Mouse (Mus musculus) limb, embryonic 14.5 days (tissue): ENCODE measurements around the gene Serpina1e. TPM values are rescaled to one million over a fixed set of nuclear protein-coding genes. Genes with fewer than 3 reads are reported as not detected.

Experiments
- ATAC-seq: fragments of 200-750 bp; cut with Nextera tagmentation; 2 replicates; pipeline ENCODE4 v1.8.0; 2017; ENCODE audit warnings: low read depth, moderate number of reproducible peaks, moderate TSS enrichment; ENCODE audit not compliant: low FRiP score
- DNase-seq: peaks from one replicate; pipeline ENCODE4 v3.0.0-alpha.2; 2015; ENCODE audit warnings: low spot score
- H3K27ac ChIP-seq: fragments of 300-500 bp; sonication (generic); replicated peaks from 2 replicates; pipeline ENCODE4 v1.5.1; 2014; ENCODE audit warnings: low read depth, mild to moderate bottlenecking, low read length, moderate library complexity, mixed read lengths
- H3K27me3 ChIP-seq: fragments of 300-500 bp; sonication (generic); 2 replicates; pipeline ENCODE4 v1.6.1; 2014; ENCODE audit warnings: low read length, mixed read lengths; ENCODE audit not compliant: control insufficient read depth, insufficient read depth
- H3K36me3 ChIP-seq: fragments of 300-500 bp; sonication (generic); 2 replicates; pipeline ENCODE4 v1.6.1; 2014; ENCODE audit warnings: mild to moderate bottlenecking, low read length, moderate library complexity, mixed read lengths; ENCODE audit not compliant: control insufficient read depth, insufficient read depth
- H3K4me1 ChIP-seq: fragments of 300-500 bp; sonication (generic); 2 replicates; pipeline ENCODE4 v1.6.1; 2014; ENCODE audit warnings: antibody characterized with exemption, low read length, mixed read lengths; ENCODE audit not compliant: control insufficient read depth, insufficient read depth
- H3K4me2 ChIP-seq: fragments of 300-500 bp; sonication (generic); replicated peaks from 2 replicates; pipeline ENCODE4 v1.6.1; 2014; ENCODE audit warnings: low read depth, mild to moderate bottlenecking, low read length, moderate library complexity; ENCODE audit not compliant: severe bottlenecking
- H3K4me3 ChIP-seq: fragments of 300-500 bp; sonication (generic); replicated peaks from 2 replicates; pipeline ENCODE4 v1.5.1; 2014; ENCODE audit warnings: low read length
- H3K9ac ChIP-seq: fragments of 300-500 bp; sonication (generic); 2 replicates; pipeline ENCODE4 v1.6.1; 2014; ENCODE audit warnings: mild to moderate bottlenecking, low read depth, low read length, moderate library complexity; ENCODE audit not compliant: severe bottlenecking
- H3K9me3 ChIP-seq: fragments of 300-500 bp; sonication (generic); 2 replicates; pipeline ENCODE4 v1.6.1; 2016; ENCODE audit warnings: low read length; ENCODE audit not compliant: control insufficient read depth
- POLR2A ChIP-seq: fragments of 200-500 bp; IDR thresholded peaks from 2 replicates; pipeline ENCODE4 v1.8.0; 2012; ENCODE audit warnings: inconsistent platforms, mild to moderate bottlenecking, moderate library complexity, borderline replicate concordance; ENCODE audit not compliant: insufficient read depth, insufficient read length; ENCODE audit errors: extremely low read depth
- WGBS: fragments of 180-500 bp; shearing (Covaris S2); extraction: QIAGEN DNeasy Blood & Tissue Kit; methylation state at CpG from one replicate; pipeline ENCODE4 v1.1.7; 2014; 5-methylcytosine and 5-hydroxymethylcytosine counted together
- polyA plus RNA-seq, 2 experiments: library from polyadenylated mRNA; depleted of rRNA in 1 of 2; stranded (reverse) in 1 of 2; unstranded in 1 of 2; fragments of >200 nt; fragmentation: Nextera tagmentation in 1 of 2; extraction: Ambion mirVana in 1 of 2; gene quantifications; 2 replicates each; pipeline versions ENCODE4 v1.2.1 to v1.2.3; 2012 to 2014

The Serpina1e gene
- polyA plus RNA-seq, 2 experiments = 0.19 to 0.36 TPM

DNA sequence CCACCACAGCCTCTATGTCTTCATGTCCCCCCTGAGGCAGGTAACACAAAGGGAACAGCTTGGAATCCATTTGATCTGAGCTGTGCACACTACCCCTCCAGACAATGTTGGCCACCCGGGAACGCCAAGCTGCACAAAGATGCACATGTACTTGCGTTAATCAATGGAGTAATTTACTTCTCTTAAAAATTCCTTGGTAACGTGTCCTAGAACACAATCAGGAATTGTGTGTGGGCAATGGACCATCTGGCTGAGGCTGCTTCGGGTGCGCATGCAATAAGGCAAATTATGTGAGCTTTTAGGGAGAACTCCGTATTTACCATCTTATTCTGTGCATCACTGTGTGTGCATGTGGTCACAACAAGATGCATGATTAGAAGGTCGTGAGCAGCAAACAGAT is 40.8 kb upstream of the Serpina1e start:
- Histone ChIP-seq H3K9me3 (no peaks in the 10 kb centered on the region), H3K4me2 (no peak overlapping the region), H3K9ac (no peak overlapping the region), H3K4me1 (no peaks in the 10 kb centered on the region), H3K36me3 (no peaks in the 10 kb centered on the region), H3K27ac (no peak overlapping the region), H3K4me3 (no peak overlapping the region), H3K27me3 (no peaks in the 10 kb centered on the region)
- DNase-seq (no peak), ATAC-seq (no peak)
- WGBS = 87% methylated on average over 8 of the region's 8 CpGs
- no peak for TF ChIP-seq POLR2A

DNA sequence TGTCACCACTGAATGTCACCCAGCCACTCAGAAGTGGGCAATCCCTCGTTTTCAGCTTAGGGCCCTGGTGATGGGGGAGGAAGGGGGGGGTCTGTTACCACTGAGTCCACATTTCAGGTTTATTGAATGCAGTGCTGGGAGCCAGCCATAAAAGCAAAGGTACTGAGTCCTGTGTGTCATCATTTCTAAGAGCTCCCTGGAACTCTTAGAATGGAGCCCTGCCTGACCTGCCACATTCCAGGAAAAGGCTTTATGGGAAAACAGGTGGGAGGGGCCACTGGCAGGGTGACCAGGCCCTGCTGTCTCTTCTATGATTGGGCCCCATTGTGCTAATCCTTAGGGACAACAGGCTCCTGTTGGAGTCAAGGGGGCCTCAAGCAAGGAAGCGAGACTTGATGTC is 37.7 kb upstream of the Serpina1e start:
- no peak overlapping the region for H3K4me2 ChIP-seq
- H3K27ac ChIP-seq = no peak overlapping the region
- no peak for TF ChIP-seq POLR2A
- H3K9ac ChIP-seq = no peak overlapping the region
- whole genome bisulfite sequencing = 67% methylated on average over 2 of the region's 2 CpGs
- DNase-seq (no peak), ATAC-seq (no peak)
- no peaks in the 10 kb centered on the region for H3K4me1 ChIP-seq
- no peak overlapping the region for H3K4me3 ChIP-seq
- no peaks in the 10 kb centered on the region for H3K9me3 ChIP-seq
- no peaks in the 10 kb centered on the region for H3K36me3 ChIP-seq
- no peaks in the 10 kb centered on the region for H3K27me3 ChIP-seq

GRCm38 (mm10) chr12:103995292-103996072 is 36.7 kb upstream of the Serpina1e start:
- Histone ChIP-seq H3K4me2 (no peak overlapping the region), H3K27ac (no peak overlapping the region), H3K27me3 (no peaks in the 10 kb centered on the region), H3K36me3 (no peaks in the 10 kb centered on the region), H3K4me3 (no peak overlapping the region), H3K9me3 (no peaks in the 10 kb centered on the region), H3K4me1 (no peaks in the 10 kb centered on the region), H3K9ac (no peak overlapping the region)
- 36% methylated on average over 5 of the region's 5 CpGs for WGBS
- DNase-seq (peak; percentile 40), ATAC-seq (no peak)
- no peak for TF ChIP-seq POLR2A

GRCm38 (mm10) chr12:103992945-103993344 is 34.2 kb upstream of the Serpina1e start:
- no peak for DNase-seq
- WGBS = 69% methylated on average over 7 of the region's 7 CpGs
- no peaks in the 10 kb centered on the region for H3K4me1 ChIP-seq

DNA sequence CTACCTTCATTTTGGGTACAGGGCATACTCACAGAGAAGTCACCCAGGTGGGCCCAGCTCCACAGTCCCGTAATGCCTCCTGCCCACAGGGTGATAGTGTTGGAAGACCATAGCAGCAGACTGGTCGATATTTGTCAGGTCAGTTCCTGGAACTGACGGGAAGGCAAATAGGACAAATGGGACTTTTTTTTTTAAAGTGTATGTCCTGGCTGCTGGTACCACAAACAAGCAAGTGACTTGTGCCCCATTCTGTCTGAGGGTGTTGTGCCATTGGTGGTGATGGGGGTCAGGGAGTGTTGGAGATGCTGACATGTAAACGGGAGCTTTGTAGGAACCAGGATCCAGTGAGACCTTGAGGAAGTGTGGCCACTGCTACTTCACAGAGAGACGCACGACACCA is 31.1 kb upstream of the Serpina1e start, which contains the start of gene Serpina11:
TSS of gene Serpina11 (minus strand) at position 101 of the 400 bp plus-strand sequence.
- DNase-seq = no peak

More at GRCm38 (mm10) chr12:103992945-103993344, 34.2 kb upstream of the Serpina1e start:
- H3K27me3 ChIP-seq = no peaks in the 10 kb centered on the region
- no peak for ATAC-seq
- H3K9me3 ChIP-seq = no peaks in the 10 kb centered on the region
- no peak overlapping the region for H3K4me3 ChIP-seq
- TF ChIP-seq POLR2A = no peak
- H3K9ac ChIP-seq = no peak overlapping the region
- no peak overlapping the region for H3K27ac ChIP-seq
- no peaks in the 10 kb centered on the region for H3K36me3 ChIP-seq
- H3K4me2 ChIP-seq = no peak overlapping the region

More for the DNA sequence above, 31.1 kb upstream of the Serpina1e start, which contains the start of gene Serpina11:
- Histone ChIP-seq H3K27me3 (no peaks in the 10 kb centered on the region), H3K4me2 (no peak within 1 kb of the TSS), H3K9me3 (no peaks in the 10 kb centered on the region), H3K9ac (no peak within 1 kb of the TSS), H3K36me3 (no peaks in the 10 kb centered on the region), H3K4me3 (no peak within 1 kb of the TSS), H3K27ac (no peak within 1 kb of the TSS), H3K4me1 (no peaks in the 10 kb centered on the region)
- ATAC-seq = no peak
- 88% methylated on average over 6 of the region's 6 CpGs for WGBS
- no peak for TF ChIP-seq POLR2A
